Mouse (Mus musculus) urinary bladder, postnatal 36 days (tissue): Measurements from ENCODE around the gene Gbe1.

Source experiments
- DNase-seq, 2 experiments: peaks; one replicate each; pipeline ENCODE4 v3.0.0; 2022; ENCODE audit warnings: low spot score in 2 of 2, mixed read lengths in 1 of 2

Gbe1 gene

DNA sequence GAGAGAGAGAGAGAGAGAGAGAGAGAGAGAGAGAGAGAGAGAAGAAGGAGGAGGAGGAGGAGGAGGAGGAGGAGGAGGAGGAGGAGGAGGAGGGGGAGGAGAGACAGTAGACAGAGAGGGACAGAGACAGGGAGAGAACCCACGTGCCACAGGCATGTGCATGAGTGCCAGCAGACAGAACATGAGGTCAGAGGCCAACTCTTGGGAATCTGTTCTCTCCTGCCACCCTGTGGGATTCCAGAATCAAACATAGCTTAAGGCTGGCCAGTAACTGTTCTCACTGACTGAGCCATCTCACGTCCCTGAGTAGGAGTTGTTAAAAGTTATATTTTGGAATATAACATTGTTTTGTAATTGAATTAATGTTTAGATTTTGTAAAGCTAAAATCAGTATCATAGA, 39.3 kb downstream of the Gbe1 start:
- DNase-seq: peak in 1 of 2 experiments; percentile 55

DNA sequence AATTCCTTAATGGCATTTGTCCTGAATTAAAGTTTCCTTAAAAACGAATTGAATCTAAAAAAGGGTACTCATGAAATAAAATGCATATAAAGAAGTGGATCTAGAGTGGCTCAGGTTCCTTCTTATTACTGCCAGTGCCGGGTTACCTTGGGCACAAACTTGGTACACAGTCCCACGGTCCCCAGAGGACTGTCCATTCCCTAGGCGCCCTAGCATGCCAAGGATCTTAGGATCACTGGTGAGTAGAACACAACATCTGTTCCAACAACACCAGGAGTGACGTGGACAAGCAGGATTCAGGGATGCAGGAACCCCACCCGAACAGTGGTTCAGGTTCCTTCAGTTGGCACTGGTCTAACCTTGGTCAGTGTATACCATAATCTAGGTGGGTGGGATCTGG, 44.6 kb downstream of the Gbe1 start:
- DNase-seq: peak in 1 of 2 experiments; percentile 31

DNA sequence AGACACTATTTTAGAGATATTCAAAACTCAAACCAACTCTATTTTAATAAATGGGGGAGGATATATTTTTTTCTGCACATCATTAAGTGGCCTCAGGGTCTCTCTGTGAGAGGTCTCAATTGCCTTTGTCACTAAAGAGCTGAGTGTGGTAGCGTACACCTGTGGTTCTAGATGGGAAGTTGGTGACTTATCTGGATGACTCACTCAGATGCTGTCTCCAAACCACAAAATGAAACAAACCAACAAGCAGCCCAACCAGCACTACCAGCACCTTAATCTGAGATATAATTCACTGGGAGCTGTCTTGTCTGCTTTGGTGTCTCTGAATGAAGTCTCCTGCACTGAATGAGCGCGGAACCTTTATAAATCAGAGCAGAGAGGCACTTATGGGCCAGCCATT, 51.5 kb downstream of the Gbe1 start:
- DNase-seq: no peak

DNA sequence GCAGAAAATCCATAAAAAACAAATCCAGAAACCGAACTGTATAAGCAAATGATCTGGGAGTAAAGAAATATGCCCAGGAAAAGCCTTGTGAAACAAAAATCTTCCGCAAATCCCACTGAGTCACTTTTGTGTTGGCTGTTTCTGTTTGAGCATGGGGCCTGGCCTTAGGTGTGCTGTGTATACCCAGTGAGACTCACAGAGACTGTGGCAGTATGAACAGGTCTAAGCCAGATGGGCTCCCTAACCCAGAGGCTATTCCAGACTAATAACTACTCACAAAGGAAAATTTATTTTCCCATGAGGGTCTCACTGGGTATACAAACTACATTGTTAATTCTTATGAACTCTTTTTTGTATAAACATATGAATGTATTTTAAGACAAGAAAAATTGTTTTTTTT, 67.3 kb downstream of the Gbe1 start:
- DNase-seq: no peak

DNA sequence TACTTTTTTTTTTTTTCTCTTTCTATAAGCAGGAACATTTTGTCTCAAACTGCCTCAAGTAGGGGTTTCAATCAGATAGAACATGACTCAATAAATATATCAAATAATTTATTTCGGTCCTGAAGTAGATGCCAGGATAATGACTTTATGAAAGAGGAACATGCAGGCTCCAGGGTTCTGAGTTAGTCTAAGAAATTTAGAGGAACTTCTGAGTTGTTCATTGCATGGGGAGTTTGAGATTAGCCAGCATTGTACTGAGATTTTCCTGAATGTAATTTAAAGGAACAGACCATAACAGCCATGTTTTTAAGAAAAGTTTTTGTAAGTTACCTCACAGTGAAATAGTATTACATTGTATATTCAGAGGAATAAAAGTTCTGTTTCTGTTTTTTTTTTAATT, 71.7 kb downstream of the Gbe1 start:
- DNase-seq: no peak

DNA sequence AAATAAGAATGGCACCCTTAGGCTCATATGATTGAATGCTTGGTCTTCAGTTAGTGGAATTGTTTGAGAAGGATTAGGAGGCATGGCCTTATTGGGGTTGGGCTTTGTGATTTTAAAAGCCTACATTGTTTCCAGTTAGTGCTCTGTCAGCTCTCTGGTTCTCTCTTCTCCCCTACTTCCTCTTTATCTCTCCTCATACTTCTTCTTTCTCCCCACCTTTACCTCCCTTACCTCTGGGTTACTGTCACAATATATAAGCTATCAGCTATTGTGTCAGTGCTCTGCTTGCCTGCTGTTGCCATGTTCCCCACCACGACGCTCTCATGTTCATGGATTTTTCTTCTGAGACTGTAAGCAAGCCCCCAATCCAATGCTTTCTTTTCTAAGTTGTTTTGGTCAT, 73.6 kb downstream of the Gbe1 start:
- no peak for DNase-seq

DNA sequence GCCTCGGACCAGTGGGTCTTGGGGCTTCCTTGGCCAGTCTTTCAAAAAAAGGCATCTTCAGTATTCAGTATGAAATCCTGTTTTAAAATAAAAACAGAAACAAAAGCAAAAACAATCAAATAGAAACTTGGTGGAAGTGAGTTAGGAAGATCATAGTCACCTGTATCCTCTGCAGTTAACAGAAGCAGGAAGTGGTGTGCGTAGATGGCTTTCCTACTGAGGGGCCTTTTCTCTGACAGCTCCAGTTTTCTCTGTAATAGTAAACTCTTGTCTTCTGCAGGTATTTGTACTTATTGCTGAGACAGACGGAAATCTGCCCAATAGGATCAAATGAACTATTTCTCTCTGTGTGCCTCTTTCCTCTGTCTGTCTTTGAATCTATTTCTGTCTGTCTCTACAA, 81.5 kb downstream of the Gbe1 start:
- no peak for DNase-seq

DNA sequence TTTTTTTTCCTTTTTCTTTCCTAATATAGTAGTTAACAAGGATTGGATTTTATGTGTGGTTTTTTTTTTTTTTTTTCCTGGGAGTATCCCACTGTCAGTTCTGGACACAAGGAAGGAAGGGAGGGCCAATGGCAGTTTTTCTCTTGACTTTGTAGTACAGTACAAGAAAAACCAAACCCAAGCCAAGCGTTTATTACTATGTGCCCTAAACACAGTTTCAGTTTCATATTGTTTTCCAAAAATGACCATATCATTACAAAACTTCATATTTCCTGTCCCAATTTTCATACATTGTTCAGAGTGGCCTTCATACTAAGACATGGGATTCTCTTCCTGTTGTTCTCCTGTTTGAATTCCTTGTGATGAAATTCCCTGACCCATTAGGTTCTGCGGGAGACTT, 94.0 kb downstream of the Gbe1 start:
- no peak for DNase-seq

DNA sequence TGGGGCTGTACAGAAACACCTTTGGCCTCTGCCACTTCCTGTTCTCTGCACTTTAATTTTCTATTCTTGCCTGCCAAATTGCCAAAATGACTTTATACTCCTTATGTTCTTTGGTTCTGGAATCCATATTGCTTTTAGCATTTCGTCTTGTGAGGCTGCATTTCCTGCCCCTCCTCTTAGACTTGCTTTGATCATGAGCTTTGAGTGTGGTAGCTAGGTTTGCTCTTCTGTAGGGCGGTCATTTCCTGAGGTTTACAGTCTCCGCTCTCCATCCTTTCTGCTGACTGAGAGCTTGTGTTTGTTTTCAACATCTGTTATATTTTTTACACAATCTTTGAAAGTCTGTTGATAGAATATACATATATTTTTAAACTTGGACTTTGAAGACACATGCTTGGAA, 107.3 kb downstream of the Gbe1 start:
- DNase-seq: no peak

DNA sequence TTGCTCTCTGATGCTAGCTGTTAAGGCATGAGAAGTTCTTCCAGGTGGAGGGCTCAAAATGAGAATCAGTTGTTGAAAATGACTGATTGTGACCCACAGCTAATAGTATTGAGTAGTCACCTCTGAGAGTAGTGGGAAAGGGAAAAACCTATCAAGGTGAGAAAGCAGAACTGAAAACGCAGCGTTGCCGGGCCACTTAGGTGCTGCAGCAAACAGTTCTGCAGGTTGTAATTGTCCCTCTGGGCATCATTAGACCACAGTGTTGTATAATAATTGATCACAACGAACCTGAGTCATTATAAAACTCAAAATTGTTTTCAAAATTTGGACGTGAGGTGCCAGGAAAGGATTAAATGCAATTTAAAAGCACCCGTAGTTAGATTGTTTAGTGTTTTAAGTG, 135.8 kb downstream of the Gbe1 start:
- DNase-seq: no peak

DNA sequence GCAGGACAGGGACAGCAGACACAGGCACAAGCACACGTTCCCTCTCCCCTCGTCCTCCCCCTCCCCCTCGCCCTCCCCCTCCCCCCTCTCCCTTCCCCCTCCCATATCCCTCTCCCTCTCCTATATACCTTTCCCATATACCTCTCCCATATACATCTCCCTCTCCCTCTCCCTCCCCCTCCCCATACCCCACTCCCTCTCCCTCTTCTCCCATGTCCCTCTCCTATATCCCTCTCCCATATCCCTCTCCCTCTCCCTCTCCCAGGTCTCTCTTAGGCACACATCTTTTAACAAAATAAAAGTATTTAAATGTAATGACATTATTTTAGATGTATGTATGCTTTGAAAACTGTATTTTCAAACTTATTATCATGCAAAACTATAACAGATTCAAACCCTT, 161.8 kb downstream of the Gbe1 start:
- no peak for DNase-seq

DNA sequence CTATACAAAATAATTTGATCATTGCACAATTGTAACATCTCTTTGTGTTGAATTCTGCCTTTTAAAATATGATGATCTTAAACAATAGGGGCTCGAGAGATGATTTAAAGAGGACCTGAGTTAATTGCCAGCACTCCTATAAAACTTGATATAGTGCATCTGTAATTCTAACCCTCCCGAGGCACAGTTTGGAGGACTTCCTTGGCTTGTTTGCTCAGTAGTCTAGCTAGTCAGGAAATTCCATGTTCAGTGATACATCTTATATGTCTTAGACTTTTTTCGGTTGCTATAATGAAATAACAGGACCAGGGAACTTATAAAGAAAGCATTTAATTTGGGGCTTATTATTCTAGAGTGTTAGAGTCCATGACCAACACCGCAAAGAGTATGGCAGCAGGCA, 162.4 kb downstream of the Gbe1 start:
- DNase-seq: no peak

DNA sequence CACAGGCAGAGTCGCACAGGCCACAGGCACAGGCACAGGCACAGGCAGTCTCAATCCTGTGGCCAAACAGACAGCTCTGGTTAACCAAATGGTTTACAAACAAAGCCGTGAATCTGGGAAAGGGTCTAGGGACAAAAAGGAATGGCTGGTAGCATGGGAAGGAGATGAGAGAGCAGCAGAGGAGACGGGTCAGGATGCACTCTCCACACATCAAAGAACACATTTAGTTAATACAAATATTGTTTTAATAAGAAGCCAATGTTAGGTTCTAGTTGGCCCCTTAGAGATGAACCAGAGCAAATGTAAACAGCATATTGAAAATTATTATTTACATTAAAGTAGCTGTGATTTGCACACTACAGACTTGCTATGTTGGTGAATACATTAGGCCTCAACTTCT, 166.7 kb downstream of the Gbe1 start:
- DNase-seq: no peak

DNA sequence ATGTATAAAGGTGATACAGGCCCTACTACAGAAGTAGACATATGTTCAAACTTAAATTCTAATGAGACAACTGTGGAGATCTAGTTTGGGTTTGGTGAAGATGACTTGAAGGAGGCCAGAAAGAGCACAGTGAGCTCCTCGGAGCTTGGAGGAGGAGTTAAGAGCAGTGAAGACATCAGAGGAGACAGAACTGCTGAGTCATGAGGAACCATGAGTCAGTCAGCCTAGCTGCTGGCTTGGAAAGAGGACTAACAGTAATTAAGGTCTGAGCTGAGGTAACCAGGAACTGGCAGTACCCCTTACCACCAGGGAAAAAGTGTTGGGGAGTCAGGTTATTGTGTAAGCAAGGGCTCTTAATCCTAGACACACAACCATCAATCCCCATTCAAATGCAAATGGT, 192.7 kb downstream of the Gbe1 start:
- no peak for DNase-seq

DNA sequence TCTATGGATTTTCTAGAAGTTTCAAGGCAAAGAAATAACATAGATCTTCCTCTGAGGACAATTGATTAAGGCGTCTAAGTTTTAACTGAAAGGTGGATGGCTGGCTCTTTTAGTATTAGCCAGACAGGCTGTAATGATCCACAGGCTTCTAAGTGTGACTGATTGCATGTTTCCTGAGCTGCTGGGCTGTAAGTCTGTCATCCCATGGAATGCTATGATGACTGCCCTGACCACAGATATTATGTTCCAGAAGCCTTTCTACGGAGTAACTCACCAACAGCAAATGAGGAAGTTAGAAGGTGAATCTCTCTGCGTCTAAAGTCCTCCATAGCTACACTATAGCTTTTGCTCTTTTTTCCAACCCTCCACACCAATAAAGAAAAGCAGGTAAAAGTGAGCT, 197.2 kb downstream of the Gbe1 start:
- no peak for DNase-seq

DNA sequence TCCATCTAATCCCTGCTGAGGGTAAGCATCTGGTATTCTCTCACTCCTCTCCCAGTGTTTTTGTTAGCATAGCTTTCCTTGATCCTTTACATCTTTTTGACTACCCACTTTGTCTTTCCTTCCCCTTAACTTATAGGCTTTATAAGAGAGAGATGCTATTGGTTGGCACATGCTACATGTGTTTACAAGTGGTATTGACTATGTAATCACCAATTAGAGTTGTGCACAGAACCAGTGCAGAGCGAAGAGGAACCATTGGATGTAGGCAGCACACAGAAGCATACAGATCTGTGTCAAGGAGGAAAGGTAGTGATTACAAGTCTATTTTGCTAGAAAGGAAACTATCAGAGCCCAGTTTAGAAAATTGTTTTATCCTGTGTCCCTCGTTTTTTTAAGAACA, 209.1 kb downstream of the Gbe1 start:
- no peak for DNase-seq

DNA sequence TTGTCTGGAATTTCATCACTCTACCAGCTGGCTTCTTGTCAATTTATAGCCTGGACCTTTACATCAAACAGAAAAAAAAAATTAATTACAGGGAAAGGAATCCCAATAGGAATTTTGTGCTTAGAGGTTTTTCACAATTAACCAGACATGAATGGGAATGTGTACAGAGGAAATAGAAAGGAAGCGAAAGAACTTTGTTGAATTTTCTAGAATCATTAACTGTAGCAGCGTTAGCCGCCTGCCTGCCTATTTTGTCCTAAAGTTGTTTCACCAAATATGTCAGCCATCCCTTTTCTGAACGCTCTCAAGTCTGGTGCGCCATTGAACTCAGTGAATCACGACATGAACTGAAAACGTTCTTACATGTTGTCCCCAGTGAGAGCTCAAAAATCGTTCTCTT, 209.8 kb downstream of the Gbe1 start:
- no peak for DNase-seq

DNA sequence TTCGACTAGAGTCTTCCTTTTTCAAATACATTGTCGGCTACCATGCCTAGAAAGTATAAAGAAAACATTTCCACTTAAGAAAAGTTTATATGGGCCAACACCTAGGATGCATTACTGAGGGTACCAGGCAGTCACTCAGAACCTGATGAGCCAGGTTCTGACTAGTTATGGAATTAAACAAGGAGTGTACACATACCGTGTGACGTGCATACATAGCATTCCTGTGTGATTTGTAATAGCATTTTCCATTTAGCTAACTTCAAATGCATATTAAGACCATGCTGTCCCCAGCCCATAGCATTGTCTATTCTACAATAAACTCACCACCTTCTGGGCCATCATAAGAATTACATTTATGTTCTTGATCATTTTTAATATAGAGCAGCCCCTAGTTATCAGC, 210.5 kb downstream of the Gbe1 start:
- DNase-seq: no peak

DNA sequence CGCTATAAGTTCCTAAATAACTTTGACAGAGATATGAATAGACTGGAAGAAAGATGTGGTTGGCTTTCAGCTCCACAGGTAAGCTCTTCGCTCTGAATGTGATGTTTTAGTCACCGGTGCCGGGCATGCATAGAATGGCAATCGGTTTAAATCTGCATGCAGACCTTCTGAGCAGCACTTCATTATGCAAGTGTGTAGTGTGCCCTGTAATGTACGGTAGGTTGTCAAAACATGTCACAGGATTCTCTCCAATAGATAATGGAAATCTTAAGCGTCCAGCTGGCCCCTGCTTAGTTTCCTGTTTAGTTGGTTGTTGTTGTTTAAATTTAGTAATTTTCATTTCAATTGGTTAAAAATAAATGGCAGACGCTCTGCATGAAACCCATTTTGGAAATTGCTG, 213.5 kb downstream of the Gbe1 start:
- DNase-seq: no peak

DNA sequence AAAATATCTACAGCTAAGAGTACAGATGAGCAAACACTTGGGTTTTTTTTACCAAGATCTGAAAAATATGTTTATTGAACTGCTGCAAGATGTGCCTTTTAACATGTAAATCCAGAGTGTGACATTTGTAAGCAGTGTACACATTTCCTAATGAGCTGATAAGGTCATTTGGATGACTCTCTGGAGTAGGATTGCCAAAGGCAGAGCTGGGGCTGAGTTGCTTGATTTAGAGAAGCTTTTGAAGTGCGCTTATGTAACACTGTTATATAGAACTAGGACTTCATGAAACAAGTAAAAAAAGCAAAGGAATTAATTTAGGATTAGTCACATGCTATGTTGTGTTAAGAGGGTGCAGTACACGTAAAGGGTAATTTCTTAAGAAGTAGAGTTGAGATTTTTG, 221.5 kb downstream of the Gbe1 start:
- DNase-seq: no peak

DNA sequence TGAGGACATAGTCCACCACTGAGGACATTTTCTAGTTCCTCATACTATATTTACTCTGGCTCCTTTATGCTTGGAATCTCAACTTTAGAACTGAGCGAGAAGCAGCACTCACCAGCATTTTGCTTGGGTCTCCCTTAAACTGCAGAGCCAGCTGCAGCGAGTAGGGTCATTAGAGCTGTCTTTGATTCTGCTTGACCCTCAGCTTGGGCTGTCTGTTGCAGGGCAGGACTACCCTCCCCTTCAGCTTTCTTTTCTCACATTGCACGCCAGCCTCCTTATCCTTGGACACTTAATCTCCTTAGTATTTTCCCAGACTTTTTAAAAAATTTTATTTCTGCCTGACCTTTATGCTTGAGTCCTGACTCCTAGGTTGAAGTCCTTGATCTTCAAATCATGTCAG, 237.1 kb downstream of the Gbe1 start:
- no peak for DNase-seq

DNA sequence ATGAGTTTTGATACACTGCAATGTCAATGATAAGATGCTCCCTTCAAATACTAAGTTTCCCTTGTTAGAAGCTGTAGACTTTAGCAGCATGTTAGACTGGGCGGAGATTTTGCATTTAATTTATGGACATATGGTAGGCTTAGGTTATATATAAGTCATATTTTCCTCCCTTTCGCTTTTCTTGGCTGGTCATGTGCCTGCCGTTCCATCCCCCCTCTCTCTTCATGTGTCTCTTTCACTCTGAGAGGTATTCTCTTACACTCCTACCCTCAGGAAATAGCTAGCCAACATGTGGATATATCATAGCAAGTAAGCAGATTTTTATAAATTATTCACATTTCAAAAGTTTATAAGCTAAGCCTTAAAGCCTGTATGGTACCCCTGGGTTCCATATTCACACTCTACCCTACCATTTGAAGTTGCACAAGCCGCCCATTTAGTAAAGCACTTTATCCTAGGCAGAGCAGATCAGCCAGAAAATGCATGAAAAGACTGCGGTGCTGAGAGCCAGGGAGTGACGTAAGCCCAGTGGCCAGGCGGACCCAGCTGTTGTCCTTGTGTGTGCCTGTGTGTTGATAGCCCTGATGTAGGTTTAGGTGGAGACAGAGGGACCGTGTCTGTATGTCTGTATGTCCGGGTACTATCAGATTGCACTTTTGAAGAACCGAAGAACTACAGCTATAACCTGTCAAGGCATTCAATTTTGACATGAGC, 248.0 kb downstream of the Gbe1 start:
- peak in 1 of 2 experiments; percentile 44 for DNase-seq

DNA sequence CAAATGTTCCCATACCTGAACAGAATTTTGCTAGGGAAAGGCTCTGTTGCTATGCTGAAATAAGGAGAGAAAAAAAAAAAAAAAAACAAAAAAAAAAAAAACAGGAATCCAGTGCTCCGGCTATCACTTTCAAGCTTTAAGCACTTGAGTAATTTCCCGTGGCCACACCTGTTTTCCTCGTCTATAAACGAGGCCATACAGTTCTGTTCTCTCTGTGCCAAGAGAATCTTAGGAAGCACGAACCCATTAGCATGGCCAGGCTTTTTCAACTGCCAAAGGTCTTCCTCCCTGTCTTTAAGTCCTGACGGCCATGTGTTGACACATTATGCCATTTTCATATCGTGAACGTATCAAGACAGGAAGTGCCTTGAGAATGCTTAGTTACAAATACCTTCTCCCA, 248.8 kb downstream of the Gbe1 start:
- no peak for DNase-seq

DNA sequence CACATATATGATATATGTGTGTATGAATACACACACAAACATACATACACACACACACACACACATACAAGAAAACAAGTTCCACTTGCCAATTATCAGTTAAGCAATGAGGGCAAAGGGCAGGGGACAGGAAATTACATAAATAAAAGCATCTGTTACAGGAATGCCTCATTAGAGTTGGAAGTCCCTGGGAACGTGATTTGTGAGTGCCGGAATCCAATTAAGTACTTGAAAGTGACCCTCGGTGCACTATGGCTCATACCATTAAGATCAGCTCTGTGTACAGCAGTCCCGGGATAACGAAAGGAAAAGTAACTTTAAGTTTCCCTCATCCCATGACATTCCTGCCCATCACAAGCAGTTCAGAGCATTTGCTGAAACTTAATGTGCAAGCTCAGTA, 249.7 kb downstream of the Gbe1 start:
- DNase-seq: no peak
